Mouse (Mus musculus) embryonic fibroblast, embryonic 13.5 days (primary cell): ENCODE results near the gene Ager.

Source experiments
- CTCF ChIP-seq: IDR thresholded peaks from 2 replicates; pipeline ENCODE4 v1.5.1; 2011; ENCODE audit warnings: mild to moderate bottlenecking, control low read depth, low read length, moderate library complexity, borderline replicate concordance; ENCODE audit not compliant: insufficient read depth
- POLR2A ChIP-seq: IDR thresholded peaks from 2 replicates; pipeline ENCODE4 v1.6.1; 2011; ENCODE audit warnings: low read depth, mild to moderate bottlenecking, control low read depth, low read length, moderate library complexity

GRCm38 (mm10) chr17:34587814-34588213 is 9.8 kb upstream of the Ager start:
- TF ChIP-seq CTCF (no peak), POLR2A (no peak)
